Mouse (Mus musculus): ENCODE results near the gene Gbx2.

DNA sequence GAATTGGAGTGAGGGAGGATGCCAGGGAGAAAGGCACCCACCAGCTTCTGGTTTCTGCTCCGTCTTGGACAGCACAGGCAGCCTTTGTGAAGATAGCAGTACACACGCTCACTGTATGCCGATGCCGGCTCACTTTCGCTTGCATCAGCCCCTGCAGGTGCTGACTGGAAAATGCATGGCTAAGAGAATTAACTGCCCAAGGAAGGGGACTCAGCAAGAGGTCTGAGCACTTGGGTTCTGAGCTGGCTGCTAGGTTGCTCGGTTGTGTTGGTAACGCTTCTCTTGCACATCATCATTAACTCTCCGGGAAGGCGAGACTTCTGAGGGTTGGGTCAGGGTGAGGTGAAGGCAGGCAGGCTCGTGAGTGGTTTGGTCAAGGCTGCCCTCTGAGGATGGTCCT is 9.2 kb downstream of the Gbx2 start:
- no peak for TF ChIP-seq CTCF (IDR thresholded peaks at IDR 0.05; ENCODE audit: low read depth)
- no peak for TF ChIP-seq EP300 (IDR thresholded peaks at IDR 0.05; ENCODE audit: low read depth)

Measured in liver, embryonic 14.5 days (tissue).